ENCODE assay signal across 23 mouse cellular contexts in the genomic region with DNA sequence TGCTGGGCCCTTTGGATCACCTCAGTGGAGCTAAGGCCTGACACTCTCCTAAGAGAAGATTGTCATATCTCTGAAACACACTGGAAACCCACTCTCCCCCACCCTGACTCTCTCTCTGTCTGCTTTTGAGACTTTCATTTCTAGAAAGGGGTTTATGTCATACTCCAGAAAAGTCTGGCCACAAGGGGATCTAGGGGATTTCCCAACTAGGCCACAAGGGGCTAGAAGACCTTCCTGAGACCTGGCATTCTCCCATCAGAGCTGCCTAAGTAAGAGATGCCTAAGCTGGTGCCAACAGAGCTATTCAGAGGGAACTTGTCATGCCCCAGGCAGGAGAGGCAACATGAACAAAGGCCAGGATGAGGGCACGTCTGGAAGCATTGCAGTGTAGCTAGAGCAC. TPM values are rescaled to one million over a fixed set of nuclear protein-coding genes. Genes with fewer than 3 reads are reported as not detected.
DNase-seq lines count a peak whose midpoint lies in the region; ATAC-seq lines count a peak whose summit lies in the region.
"Had no signal": no experiment of that assay in that cellular context is flagged by ENCODE, and none has a peak within 500 bp of the region (broad histone marks: within the 10 kb centered on the region; RNA-seq: fewer than 3 reads in every experiment).

No protein-coding gene starts in this region.

- no peak for ATAC-seq in midbrain, embryonic 14.5 days (ENCODE audit: low FRiP score, low TSS enrichment)
- ATAC-seq: CD4-positive, CD25-positive, alpha-beta regulatory T cell, adult 4 months had no signal

- H3K9ac ChIP-seq in midbrain, embryonic 14.5 days (replicated peaks; ENCODE audit: low read length): no peak overlapping the region
- H3K9ac ChIP-seq: embryonic facial prominence, embryonic 15.5 days; hindbrain, embryonic 15.5 days; limb, embryonic 15.5 days; neural tube, embryonic 12.5 days; stomach, embryonic 15.5 days had no signal

- H3K27me3 ChIP-seq in midbrain, embryonic 14.5 days (ENCODE audit: control insufficient read depth, insufficient read depth, low read length): no peaks in the 10 kb centered on the region
- 0 out of 2 replicates have a peak, but pooled peaks cover 13% of the 10 kb centered on the region for H3K27me3 ChIP-seq in midbrain, embryonic 10.5 days (ENCODE audit: low read depth, poor library complexity, severe bottlenecking)
- H3K27me3 ChIP-seq: embryonic facial prominence, embryonic 15.5 days; hindbrain, embryonic 15.5 days; limb, embryonic 15.5 days; neural tube, embryonic 12.5 days; stomach, embryonic 15.5 days had no signal

- H3K4me3 ChIP-seq in midbrain, embryonic 14.5 days (replicated peaks; ENCODE audit: low read depth, low read length): no peak overlapping the region
- no peak overlapping the region for H3K4me3 ChIP-seq in midbrain, embryonic 10.5 days
- H3K4me3 ChIP-seq: embryonic facial prominence, embryonic 15.5 days; heart, embryonic 13.5 days; hindbrain, embryonic 15.5 days; layer of hippocampus, adult 2 months; limb, embryonic 15.5 days; neural tube, embryonic 12.5 days; stomach, embryonic 15.5 days had no signal

- no peak overlapping the region for H3K27ac ChIP-seq in midbrain, embryonic 14.5 days (replicated peaks; ENCODE audit: low read depth, low read length)
- H3K27ac ChIP-seq in midbrain, embryonic 10.5 days (replicated peaks): no peak overlapping the region
- H3K27ac ChIP-seq: embryonic facial prominence, embryonic 15.5 days; heart, embryonic 13.5 days; hindbrain, embryonic 15.5 days; kidney, postnatal 0 days; layer of hippocampus, adult 2 months; limb, embryonic 15.5 days; neural tube, embryonic 12.5 days; stomach, embryonic 15.5 days had no signal

- no peak overlapping the region for H3K4me2 ChIP-seq in midbrain, embryonic 14.5 days (ENCODE audit: low read length)
- H3K4me2 ChIP-seq: embryonic facial prominence, embryonic 15.5 days; limb, embryonic 15.5 days had no signal

- 38% methylated on average over 1 of the region's 1 CpGs for WGBS in midbrain, embryonic 14.5 days
- WGBS in midbrain, embryonic 10.5 days: 46% methylated on average over 1 of the region's 1 CpGs

- no peaks in the 10 kb centered on the region for H3K36me3 ChIP-seq in midbrain, embryonic 14.5 days (ENCODE audit: control insufficient read depth, insufficient read depth, low read length)
- no peaks in the 10 kb centered on the region for H3K36me3 ChIP-seq in midbrain, embryonic 10.5 days
- H3K36me3 ChIP-seq: embryonic facial prominence, embryonic 15.5 days; heart, embryonic 13.5 days; hindbrain, embryonic 15.5 days; limb, embryonic 15.5 days; neural tube, embryonic 12.5 days; stomach, embryonic 15.5 days had no signal

- no peaks in the 10 kb centered on the region for H3K9me3 ChIP-seq in midbrain, embryonic 14.5 days (ENCODE audit: control insufficient read depth, low read length)
- H3K9me3 ChIP-seq in midbrain, embryonic 10.5 days (replicated peaks): no peaks in the 10 kb centered on the region
- H3K9me3 ChIP-seq: embryonic facial prominence, embryonic 15.5 days; heart, embryonic 13.5 days; hindbrain, embryonic 15.5 days; limb, embryonic 15.5 days; neural tube, embryonic 12.5 days; stomach, embryonic 15.5 days had no signal

- peak; percentile 17 for DNase-seq in embryo, embryonic 10.5 days (ENCODE audit: low spot score)
- DNase-seq in embryo, embryonic 9.5 days (ENCODE audit: extremely low spot score): no peak
- peak; percentile 20 for DNase-seq in midbrain, embryonic 14.5 days
- no peak for DNase-seq in midbrain, embryonic 10.5 days (ENCODE audit: low spot score)
- DNase-seq in R1 (ENCODE audit: low read depth, low spot score): peak; percentile 25
- DNase-seq in retina, postnatal 1 day: peak; percentile 17
- DNase-seq in urinary bladder, postnatal 25 days (ENCODE audit: low spot score): no peak
- DNase-seq in spleen, adult 18-20 months: no peak
- DNase-seq: adrenal gland, postnatal 36 days; cerebellum, adult 8-10 months; gastrocnemius, postnatal 14 days; heart, adult 18-20 months; kidney, adult 18-20 months; thymus, adult 2 months had no signal

- peaks cover 4% of the 10 kb centered on the region; the same call in 1 of the 2 replicates for H3K4me1 ChIP-seq in midbrain, embryonic 14.5 days (ENCODE audit: control insufficient read depth, insufficient read depth, low read length)
- peaks cover 11% of the 10 kb centered on the region for H3K4me1 ChIP-seq in midbrain, embryonic 10.5 days
- H3K4me1 ChIP-seq: stomach, embryonic 15.5 days had no signal

RNA-seq across cellular contexts. Expression of gene Cpne2, which starts 39.5 kb away (rescaled TPM):
- polyA plus RNA-seq in midbrain, embryonic 14.5 days (2014; fragmentation: Nextera tagmentation; extraction: Ambion mirVana): 11.5 and 14.1 TPM in 2 replicates
- 13.6 and 17.6 TPM in 2 replicates for polyA plus RNA-seq in midbrain, embryonic 10.5 days (2016; fragmentation: Nextera tagmentation; extraction: Ambion mirVana)

RNA-seq across cellular contexts. Expression of gene Nlrc5, which starts 59.1 kb away (rescaled TPM):
- 0.32 and 1.2 TPM in 2 replicates for polyA plus RNA-seq in midbrain, embryonic 14.5 days (2014; fragmentation: Nextera tagmentation; extraction: Ambion mirVana)
- polyA plus RNA-seq in midbrain, embryonic 10.5 days (2016; fragmentation: Nextera tagmentation; extraction: Ambion mirVana): 0.02 and 0.16 TPM in 2 replicates

Comparison
In these comparisons a context has a peak if more than half of its experiments do, and no peak if none do; other contexts are left out.
1. DNase-seq: peak in embryo, embryonic 10.5 days (single experiment), midbrain, embryonic 14.5 days (single experiment), R1 (single experiment) and retina, postnatal 1 day (single experiment); none in embryo, embryonic 9.5 days (single experiment), midbrain, embryonic 10.5 days (single experiment), urinary bladder, postnatal 25 days (single experiment) and spleen, adult 18-20 months (0 of 2).